Mouse (Mus musculus) embryonic facial prominence, embryonic 14.5 days (tissue): ENCODE results near the gene Pex19. TPM values are rescaled to one million over a fixed set of nuclear protein-coding genes. Genes with fewer than 3 reads are reported as not detected.

ENCODE experiments used
- ATAC-seq: fragments of 200-750 bp; cut with Nextera tagmentation; 2 replicates; pipeline ENCODE4 v1.8.0; 2017; ENCODE audit warnings: low read depth, moderate number of reproducible peaks, moderate TSS enrichment
- DNase-seq: peaks from one replicate; pipeline ENCODE4 v3.0.0-alpha.2; 2015; ENCODE audit warnings: low spot score
- H3K27ac ChIP-seq: fragments of 300-500 bp; sonication (generic); replicated peaks from 2 replicates; pipeline ENCODE4 v1.5.1; 2014; ENCODE audit warnings: low read depth, mild to moderate bottlenecking, low read length, moderate library complexity
- H3K27me3 ChIP-seq: fragments of 300-500 bp; sonication (generic); replicated peaks from 2 replicates; pipeline ENCODE4 v1.6.1; 2014; ENCODE audit warnings: low read length; ENCODE audit not compliant: control insufficient read depth, insufficient read depth
- H3K36me3 ChIP-seq: fragments of 300-500 bp; sonication (generic); 2 replicates; pipeline ENCODE4 v1.6.1; 2014; ENCODE audit warnings: low read length, mixed read lengths; ENCODE audit not compliant: control insufficient read depth, insufficient read depth
- H3K4me1 ChIP-seq: fragments of 300-500 bp; sonication (generic); 2 replicates; pipeline ENCODE4 v1.6.1; 2014; ENCODE audit warnings: antibody characterized with exemption, low read length; ENCODE audit not compliant: control insufficient read depth, insufficient read depth
- H3K4me2 ChIP-seq: fragments of 300-500 bp; sonication (generic); 2 replicates; pipeline ENCODE4 v1.6.1; 2014; ENCODE audit warnings: low read depth, mild to moderate bottlenecking, low read length, moderate library complexity, mixed read lengths
- H3K4me3 ChIP-seq: fragments of 300-500 bp; sonication (generic); 2 replicates; pipeline ENCODE4 v1.5.1; 2014; ENCODE audit warnings: low read depth, mild to moderate bottlenecking, low read length
- H3K9ac ChIP-seq: fragments of 300-500 bp; sonication (generic); 2 replicates; pipeline ENCODE4 v1.6.1; 2014; ENCODE audit warnings: low read depth, mild to moderate bottlenecking, low read length, moderate library complexity, mixed read lengths
- H3K9me3 ChIP-seq: fragments of 300-500 bp; sonication (generic); 2 replicates; pipeline ENCODE4 v1.6.1; 2016; ENCODE audit warnings: low read length; ENCODE audit not compliant: control insufficient read depth
- WGBS: fragments of 180-500 bp; shearing (Covaris S2); extraction: QIAGEN DNeasy Blood & Tissue Kit; methylation state at CpG from one replicate; pipeline ENCODE4 v1.1.7; 2014; 5-methylcytosine and 5-hydroxymethylcytosine counted together
- polyA plus RNA-seq: library from polyadenylated mRNA; unstranded; fragments of >200 nt; fragmentation: Nextera tagmentation; extraction: Ambion mirVana; gene quantifications from 2 replicates; pipeline ENCODE4 v1.2.1, GENCODE M21; 2014

The Pex19 gene
- polyA plus RNA-seq, 1 experiment from 2014 or later: 130 TPM

GRCm38 (mm10) chr1:172181777-172182176, 55.2 kb downstream of the Pex19 start:
- H3K27me3 ChIP-seq: no peaks in the 10 kb centered on the region
- no peak overlapping the region for H3K9ac ChIP-seq
- H3K4me1 ChIP-seq: no peaks in the 10 kb centered on the region
- DNase-seq (no peak), ATAC-seq (no peak)
- no peak overlapping the region for H3K4me3 ChIP-seq
- 88% methylated on average over 3 of the region's 3 CpGs for WGBS
- H3K36me3 ChIP-seq: peaks cover 86% of the 10 kb centered on the region
- no peaks in the 10 kb centered on the region for H3K9me3 ChIP-seq
- no peak overlapping the region for H3K27ac ChIP-seq
- H3K4me2 ChIP-seq: no peak overlapping the region

GRCm38 (mm10) chr1:172183056-172183455, 56.5 kb downstream of the Pex19 start:
- Histone ChIP-seq H3K4me3 (no peak overlapping the region), H3K9me3 (no peaks in the 10 kb centered on the region), H3K9ac (no peak overlapping the region), H3K4me1 (no peaks in the 10 kb centered on the region), H3K4me2 (no peak overlapping the region), H3K36me3 (peaks cover 88% of the 10 kb centered on the region), H3K27me3 (no peaks in the 10 kb centered on the region), H3K27ac (no peak overlapping the region)
- ATAC-seq (no peak), DNase-seq (no peak)
- WGBS: 97% methylated on average over 6 of the region's 6 CpGs

GRCm38 (mm10) chr1:172183915-172184314, 57.4 kb downstream of the Pex19 start:
- Histone ChIP-seq H3K4me2 (no peak overlapping the region), H3K4me1 (no peaks in the 10 kb centered on the region), H3K9me3 (no peaks in the 10 kb centered on the region), H3K27me3 (no peaks in the 10 kb centered on the region), H3K27ac (no peak overlapping the region), H3K4me3 (no peak overlapping the region), H3K36me3 (peaks cover 88% of the 10 kb centered on the region), H3K9ac (no peak overlapping the region)
- ATAC-seq: no peak
- no peak for DNase-seq

Other genes with a start within 250 kb of the Pex19 start
- not detected in 2 replicates for gene Gm10521, start 231.1 kb upstream of the Pex19 start, polyA plus RNA-seq
- 0.50 and 0.52 TPM in 2 replicates for gene Slamf6, start 209.2 kb upstream of the Pex19 start, polyA plus RNA-seq
- 13.5 and 16.7 TPM in 2 replicates for gene Vangl2, start 98.3 kb upstream of the Pex19 start, polyA plus RNA-seq
- gene Nhlh1, start 69.2 kb upstream of the Pex19 start, polyA plus RNA-seq: 1.6 and 1.9 TPM in 2 replicates
- 227 and 230 TPM in 2 replicates for gene Copa, start 44.2 kb upstream of the Pex19 start, polyA plus RNA-seq
- 91.3 and 107 TPM in 2 replicates for gene Ncstn, start 44.0 kb upstream of the Pex19 start, polyA plus RNA-seq
- 102 and 119 TPM in 2 replicates for gene Dcaf8, start 21.3 kb downstream of the Pex19 start, polyA plus RNA-seq
- gene Pea15a, start 80.0 kb downstream of the Pex19 start, polyA plus RNA-seq: 149 and 150 TPM in 2 replicates
- 39.4 and 74.3 TPM in 2 replicates for gene Casq1, start 93.1 kb downstream of the Pex19 start, polyA plus RNA-seq
- 0.05 TPM in 1 of 2 replicates, not detected in the other for gene Atp1a4, start 131.7 kb downstream of the Pex19 start, polyA plus RNA-seq
- 57.2 and 60.4 TPM in 2 replicates for gene Igsf8, start 134.9 kb downstream of the Pex19 start, polyA plus RNA-seq
- gene Atp1a2, start 171.3 kb downstream of the Pex19 start, polyA plus RNA-seq: 5.6 and 6.2 TPM in 2 replicates
- gene Kcnj9, start 202.6 kb downstream of the Pex19 start, polyA plus RNA-seq: 0.06 TPM in 1 of 2 replicates, not detected in the other
- 0.18 and 0.28 TPM in 2 replicates for gene Kcnj10, start 214.5 kb downstream of the Pex19 start, polyA plus RNA-seq
- 6.9 and 7.2 TPM in 2 replicates for gene Pigm, start 249.8 kb downstream of the Pex19 start, polyA plus RNA-seq